Mouse (Mus musculus): ENCODE measurements at regions not wholly inside any gene's neighbourhood (a gene's known extent, or its start where the extent isn't known, plus 50 kb on each side); places are given as distances from the start of the nearest gene placed in this dataset.
A peak's percentile ranks its signal among the peaks of the same experiment; 100 is the strongest.
"Not testable (repeated sequence)": the region's sequence is repeated elsewhere in the genome, so short reads cannot be mapped to it uniquely, and the experiment has no call there.

- DNase-seq (ENCODE audit: low read depth) = no peak
These were observed 93.3 kb downstream of the Apob start for GRCm38 (mm10) chr12:8070788-8071187.

GRCm38 (mm10) chr12:8071286-8071685, 93.8 kb downstream of the Apob start:
- DNase-seq (ENCODE audit: low read depth) = no peak

GRCm38 (mm10) chr12:8076010-8076540, 98.6 kb downstream of the Apob start:
- DNase-seq (ENCODE audit: low read depth) = no peak

GRCm38 (mm10) chr12:8077346-8077745, 99.9 kb downstream of the Apob start:
- no peak for DNase-seq (ENCODE audit: low read depth)

- DNase-seq (ENCODE audit: low read depth) = no peak
These were observed 100.6 kb downstream of the Apob start for GRCm38 (mm10) chr12:8078046-8078445.

GRCm38 (mm10) chr12:8082688-8083661, 105.5 kb downstream of the Apob start:
- DNase-seq (ENCODE audit: low read depth) = no peak

- no peak for DNase-seq (ENCODE audit: low read depth)
These were observed 110.5 kb downstream of the Apob start for GRCm38 (mm10) chr12:8087958-8088357.

GRCm38 (mm10) chr12:8089423-8090278, 112.2 kb downstream of the Apob start:
- no peak for DNase-seq (ENCODE audit: low read depth)

GRCm38 (mm10) chr12:8090279-8090626, 112.8 kb downstream of the Apob start:
- no peak for DNase-seq (ENCODE audit: low read depth)

- no peak for DNase-seq (ENCODE audit: low read depth)
These were observed 114.5 kb upstream of the Ldah start for GRCm38 (mm10) chr12:8093437-8093836.

GRCm38 (mm10) chr12:8095946-8096345, 112.0 kb upstream of the Ldah start:
- DNase-seq (ENCODE audit: low read depth) = no peak

- not testable (repeated sequence) for DNase-seq (ENCODE audit: low read depth)
These were observed 109.5 kb upstream of the Ldah start for GRCm38 (mm10) chr12:8098395-8098794.

GRCm38 (mm10) chr12:8099114-8099513, 108.8 kb upstream of the Ldah start:
- no peak for DNase-seq (ENCODE audit: low read depth)

- peak; percentile 2 for DNase-seq (ENCODE audit: low read depth)
These were observed 108.1 kb upstream of the Ldah start for GRCm38 (mm10) chr12:8099821-8100220.

- DNase-seq (ENCODE audit: low read depth) = no peak
These were observed 106.1 kb upstream of the Ldah start for GRCm38 (mm10) chr12:8101837-8102236.

GRCm38 (mm10) chr12:8103259-8103658, 104.6 kb upstream of the Ldah start:
- no peak for DNase-seq (ENCODE audit: low read depth)

GRCm38 (mm10) chr12:8107137-8107536, 100.8 kb upstream of the Ldah start:
- DNase-seq (ENCODE audit: low read depth) = no peak

- DNase-seq (ENCODE audit: low read depth) = no peak
These were observed 98.6 kb upstream of the Ldah start for GRCm38 (mm10) chr12:8109203-8109770.

GRCm38 (mm10) chr12:8109876-8110275, 98.0 kb upstream of the Ldah start:
- DNase-seq (ENCODE audit: low read depth) = no peak

- DNase-seq (ENCODE audit: low read depth) = no peak
These were observed 97.6 kb upstream of the Ldah start for GRCm38 (mm10) chr12:8110297-8110696.

GRCm38 (mm10) chr12:8111484-8111883, 96.4 kb upstream of the Ldah start:
- DNase-seq (ENCODE audit: low read depth) = no peak

- peak; percentile 2 for DNase-seq (ENCODE audit: low read depth)
These were observed 52.3 kb upstream of the Ldah start for GRCm38 (mm10) chr12:8155566-8155965.
